Mouse (Mus musculus): ENCODE measurements around the gene Wnt10a.

The Wnt10a gene

DNA sequence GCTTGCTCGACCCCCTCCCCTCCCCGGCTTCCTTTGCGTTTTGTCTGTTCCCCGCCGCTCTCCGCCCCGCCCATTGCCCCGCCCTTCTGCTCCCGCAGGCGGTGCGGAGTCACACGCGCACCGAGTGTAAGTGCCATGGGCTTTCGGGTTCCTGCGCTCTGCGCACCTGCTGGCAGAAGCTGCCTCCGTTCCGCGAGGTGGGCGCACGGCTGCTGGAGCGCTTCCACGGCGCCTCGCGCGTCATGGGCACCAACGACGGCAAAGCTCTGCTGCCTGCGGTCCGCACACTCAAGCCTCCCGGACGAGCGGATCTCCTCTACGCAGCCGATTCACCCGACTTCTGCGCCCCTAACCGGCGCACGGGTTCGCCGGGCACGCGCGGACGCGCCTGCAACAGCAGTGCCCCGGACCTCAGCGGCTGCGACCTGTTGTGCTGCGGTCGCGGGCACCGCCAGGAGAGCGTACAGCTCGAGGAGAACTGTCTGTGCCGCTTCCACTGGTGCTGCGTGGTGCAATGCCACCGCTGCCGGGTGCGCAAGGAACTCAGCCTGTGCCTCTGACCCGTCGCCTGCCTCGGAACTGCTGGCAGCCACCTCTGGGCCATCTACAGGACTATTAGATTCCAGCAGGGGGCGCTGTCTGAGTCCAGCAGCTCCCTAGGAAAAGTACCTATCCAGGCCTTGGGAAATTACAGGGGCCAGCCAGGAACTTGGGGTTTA is 7.1 kb upstream of the Wnt10a start:
- DNase-seq (ENCODE audit: low spot score in 2 of 2) = no peak

DNA sequence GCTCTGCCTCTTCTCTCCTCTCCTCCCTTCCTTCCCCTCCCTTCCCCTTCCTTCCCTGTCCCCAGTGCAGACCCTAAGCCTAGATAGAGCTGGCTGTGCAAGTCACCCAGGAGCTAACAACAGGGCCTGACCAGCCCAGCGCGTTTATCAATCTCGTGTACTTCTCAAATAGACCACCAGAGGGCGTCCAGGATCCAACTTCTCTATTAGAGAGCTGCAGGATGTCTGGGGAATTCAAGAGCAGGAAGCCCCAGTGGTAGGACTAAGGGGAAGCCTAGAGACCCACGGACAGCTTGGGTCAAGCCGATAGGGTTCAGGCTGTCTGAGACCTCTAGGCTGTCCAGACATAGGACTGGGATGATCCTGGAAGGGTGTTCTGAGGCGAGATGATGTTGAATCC is 3.5 kb upstream of the Wnt10a start:
- peak; percentile 71 to 72 for DNase-seq (ENCODE audit: low spot score in 2 of 2)

DNA sequence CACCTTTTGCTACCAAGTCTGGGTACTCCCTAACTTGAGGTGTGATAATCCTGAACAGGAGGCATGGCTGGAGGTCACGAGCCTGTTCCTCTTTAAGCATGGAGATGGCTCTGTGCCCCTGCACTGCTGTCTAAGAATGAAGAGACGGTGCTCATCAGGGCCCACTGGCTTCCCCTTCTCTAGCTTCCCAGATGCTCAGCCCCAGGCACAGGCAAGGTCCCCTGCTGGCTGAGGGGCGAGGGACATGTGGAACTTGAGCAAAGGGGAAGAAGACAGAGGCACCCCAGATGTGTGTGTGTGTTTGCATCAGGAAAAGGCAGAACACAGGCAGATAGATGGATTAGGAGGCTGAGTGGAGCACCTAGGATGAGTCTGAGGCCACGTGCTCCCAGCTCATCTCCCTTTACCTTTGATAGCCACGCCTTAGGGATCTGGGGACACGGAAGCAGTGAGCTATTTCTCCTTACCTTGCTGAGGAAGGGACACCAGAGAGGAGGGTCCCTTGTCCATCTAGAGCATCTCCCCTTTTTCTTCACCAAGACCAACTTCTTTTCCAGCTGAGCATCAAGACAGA is 2.6 kb upstream of the Wnt10a start:
- DNase-seq (ENCODE audit: low spot score in 2 of 2) = no peak

DNA sequence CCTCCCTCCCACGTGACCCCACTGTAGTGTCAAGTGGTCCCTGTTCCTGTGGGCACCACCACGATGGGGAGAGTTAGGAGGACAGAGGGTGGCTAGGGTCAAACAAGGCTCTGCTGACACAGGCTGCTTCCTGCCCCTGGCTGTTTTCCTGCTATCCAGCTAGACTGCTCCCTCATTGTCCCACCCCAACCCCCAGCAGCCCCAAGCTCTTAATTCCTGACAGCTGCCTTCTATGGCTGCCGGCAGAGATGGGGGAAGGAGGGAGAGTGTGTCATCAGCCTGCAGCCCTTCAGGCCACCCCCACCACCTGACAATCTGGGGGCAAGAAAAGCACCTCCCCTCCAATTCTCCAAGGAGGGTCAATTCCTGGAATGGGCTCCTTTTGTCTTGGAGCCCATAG is 1.2 kb upstream of the Wnt10a start:
- DNase-seq (ENCODE audit: low spot score in 2 of 2) = no peak

DNA sequence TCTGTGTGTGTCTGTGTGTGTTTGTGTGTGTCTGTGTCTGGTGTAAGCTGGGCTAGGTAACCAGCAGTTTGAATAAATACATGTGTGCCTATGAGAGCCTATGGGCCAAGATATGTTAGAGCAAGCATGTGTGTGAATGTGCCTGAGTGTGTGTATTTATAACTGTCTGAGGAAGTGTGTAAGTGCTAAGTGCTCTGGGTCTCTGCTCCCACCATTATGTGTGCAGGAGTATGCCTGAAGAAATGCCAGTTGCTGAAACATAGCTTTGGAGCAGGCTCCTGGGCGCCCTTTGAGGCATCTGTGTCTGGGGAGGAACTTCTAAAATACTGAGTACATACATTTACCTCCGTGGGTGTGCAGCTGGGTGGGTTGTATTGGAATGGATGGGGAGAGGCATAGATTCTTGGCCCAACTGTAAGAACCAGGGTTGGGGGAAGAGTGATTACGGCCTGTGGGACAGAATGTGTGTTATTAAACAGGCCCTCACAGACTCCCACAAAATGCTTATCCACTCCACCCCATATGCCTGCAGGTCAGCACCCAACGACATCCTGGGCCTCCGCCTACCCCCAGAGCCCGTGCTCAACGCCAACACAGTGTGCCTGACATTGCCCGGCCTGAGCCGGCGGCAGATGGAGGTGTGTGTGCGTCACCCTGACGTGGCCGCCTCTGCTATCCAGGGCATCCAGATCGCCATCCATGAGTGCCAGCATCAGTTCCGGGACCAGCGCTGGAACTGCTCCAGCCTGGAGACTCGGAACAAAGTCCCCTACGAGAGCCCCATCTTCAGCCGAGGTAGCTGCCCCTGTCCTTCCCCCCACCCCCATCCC is 1.7 kb downstream of the Wnt10a start:
- peak in 1 of 2 experiments; percentile 31 for DNase-seq (ENCODE audit: low spot score in 2 of 2)

DNA sequence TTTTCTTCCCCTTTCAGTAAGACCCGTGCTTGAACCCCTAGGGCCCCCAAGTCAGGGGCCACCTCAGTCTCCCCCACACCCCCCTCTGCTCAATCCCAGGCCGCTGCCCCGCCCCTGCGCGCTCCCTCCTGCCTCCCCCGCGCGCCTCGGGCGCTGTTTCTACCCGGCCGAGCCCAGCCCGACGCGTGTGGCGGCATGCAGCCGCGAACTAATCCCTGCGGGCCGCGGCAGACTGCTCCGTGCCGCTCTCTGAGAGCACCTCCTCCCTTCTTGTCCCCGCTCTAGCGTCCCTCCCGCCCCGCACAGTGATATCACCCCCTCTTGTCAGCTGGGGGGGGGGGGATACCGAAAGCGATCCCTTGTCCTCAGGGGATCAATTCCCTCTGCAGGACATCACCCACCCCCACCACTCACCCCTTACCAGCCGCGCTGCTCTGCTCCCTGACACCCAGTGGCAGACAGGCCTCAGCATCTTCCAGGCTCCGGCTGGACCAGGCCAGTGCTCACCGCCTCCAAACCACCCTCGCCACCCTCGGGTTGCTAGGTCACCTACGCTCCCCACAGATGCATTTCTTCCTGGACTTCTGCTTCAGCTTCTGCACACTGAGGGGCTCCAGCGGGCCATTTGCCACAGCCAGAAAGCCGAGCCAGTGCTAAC is 3.3 kb downstream of the Wnt10a start:
- no peak for DNase-seq (ENCODE audit: low spot score in 2 of 2)

DNA sequence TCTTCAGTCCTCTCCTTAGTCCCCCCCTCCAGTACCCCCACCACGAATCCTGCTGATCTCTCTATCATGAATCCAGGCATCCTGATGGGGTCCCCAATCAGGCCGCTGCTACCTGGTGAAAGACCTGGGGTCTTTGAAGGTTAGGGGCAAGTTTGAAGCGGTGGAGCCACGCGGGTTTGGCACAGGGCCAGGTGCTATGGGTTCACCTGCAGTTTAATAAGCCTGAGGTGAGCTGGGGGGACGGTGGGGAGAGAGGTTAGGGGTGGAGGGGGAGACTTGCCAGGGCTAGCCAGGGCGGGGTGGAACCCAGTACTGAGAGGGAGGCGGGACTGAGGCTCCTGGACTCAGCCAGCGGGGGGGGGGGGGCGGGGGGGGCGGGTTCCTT is 3.8 kb downstream of the Wnt10a start:
- no peak for DNase-seq (ENCODE audit: low spot score in 2 of 2)

DNA sequence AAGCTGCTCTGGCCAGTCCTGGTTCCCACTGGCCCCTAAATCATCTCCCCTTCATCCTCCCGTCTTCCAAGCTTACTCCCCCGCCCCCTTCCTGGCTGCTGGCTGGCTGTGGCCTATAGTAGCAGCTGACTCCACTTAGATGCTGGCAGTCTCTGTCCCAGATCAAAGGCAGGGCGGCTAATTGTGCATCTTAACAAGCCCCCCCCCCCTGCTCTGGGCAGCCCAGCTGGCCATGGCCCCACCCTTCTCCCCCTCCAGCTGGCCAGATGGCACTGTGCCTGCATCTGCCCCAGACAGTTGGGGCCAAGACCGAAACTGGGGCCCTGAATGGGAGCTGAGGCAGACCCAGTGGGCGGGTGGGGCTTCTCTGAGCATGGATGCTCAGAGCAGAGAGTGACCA is 6.1 kb downstream of the Wnt10a start:
- DNase-seq (ENCODE audit: low spot score in 2 of 2) = no peak

DNA sequence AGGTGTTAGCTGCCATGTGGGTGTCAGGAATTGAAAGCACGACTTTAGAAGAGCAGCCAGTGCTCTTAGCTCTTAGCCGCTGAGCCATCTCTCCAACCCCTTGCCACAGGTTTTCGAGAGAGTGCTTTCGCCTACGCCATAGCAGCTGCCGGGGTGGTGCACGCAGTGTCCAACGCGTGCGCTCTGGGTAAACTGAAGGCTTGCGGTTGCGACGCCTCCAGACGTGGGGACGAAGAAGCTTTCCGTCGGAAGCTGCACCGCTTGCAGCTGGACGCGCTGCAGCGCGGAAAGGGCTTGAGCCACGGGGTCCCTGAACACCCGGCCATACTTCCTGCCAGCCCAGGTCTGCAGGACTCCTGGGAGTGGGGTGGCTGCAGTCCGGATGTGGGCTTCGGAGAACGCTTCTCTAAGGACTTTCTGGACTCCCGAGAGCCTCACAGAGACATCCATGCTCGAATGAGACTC is 9.1 kb downstream of the Wnt10a start:
- DNase-seq (ENCODE audit: low spot score in 2 of 2) = peak; percentile 60 to 66

DNA sequence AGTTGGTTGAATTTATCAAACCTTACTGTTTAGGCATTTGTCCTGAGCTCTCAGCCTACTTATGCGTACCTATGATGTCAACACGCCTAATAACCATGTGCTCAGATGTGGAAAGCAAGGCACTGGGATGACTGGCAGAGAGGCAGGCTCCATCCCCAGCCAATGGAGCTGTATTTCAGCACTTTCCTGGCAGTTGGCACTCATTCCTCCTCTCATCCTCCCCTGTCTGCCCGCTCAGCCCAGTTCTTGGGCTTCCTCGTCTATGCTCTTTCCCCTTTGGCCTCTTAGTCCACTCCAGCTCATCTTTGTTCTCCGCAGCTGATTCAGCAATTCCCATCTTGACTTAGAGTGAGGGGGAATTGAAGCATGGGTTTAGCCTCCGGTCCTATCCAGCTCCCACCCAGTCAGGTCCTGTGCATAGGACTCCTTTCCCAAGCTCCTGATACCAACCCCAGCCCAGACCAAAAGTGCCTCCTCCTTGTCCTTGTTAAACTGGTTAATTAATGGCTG is 10.4 kb downstream of the Wnt10a start:
- no peak for DNase-seq (ENCODE audit: low spot score in 2 of 2)

DNA sequence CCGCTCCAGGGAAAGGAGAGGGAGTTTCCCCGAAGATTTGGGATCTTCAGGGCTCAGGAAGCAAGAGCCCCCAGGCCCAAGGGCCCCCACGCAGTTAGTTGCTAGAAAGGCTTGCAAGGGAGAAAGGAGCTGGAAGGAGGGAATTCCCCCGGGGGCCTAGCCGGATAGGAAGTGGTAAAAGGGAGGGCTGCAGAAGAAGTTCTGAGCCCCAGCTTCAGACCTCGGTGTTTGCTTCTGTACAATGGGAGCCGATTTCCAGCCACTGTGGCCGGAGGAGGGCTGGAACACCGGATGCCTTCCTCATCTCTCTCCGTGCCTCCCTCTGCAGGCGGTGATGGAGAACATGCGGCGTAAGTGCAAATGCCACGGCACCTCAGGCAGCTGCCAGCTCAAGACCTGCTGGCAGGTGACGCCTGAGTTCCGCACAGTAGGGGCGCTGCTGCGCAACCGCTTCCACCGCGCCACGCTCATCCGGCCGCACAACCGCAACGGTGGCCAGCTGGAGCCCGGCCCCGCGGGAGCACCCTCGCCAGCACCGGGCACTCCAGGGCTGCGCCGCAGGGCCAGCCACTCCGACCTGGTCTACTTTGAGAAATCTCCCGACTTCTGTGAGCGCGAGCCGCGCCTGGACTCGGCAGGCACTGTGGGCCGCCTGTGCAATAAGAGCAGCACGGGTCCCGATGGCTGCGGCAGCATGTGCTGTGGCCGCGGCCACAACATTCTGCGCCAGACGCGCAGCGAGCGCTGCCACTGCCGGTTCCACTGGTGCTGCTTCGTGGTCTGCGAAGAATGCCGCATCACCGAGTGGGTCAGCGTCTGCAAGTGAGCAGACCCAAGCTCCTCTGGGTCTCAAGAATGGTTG is 11.7 kb downstream of the Wnt10a start:
- peak; percentile 57 to 60 for DNase-seq (ENCODE audit: low spot score in 2 of 2)

DNA sequence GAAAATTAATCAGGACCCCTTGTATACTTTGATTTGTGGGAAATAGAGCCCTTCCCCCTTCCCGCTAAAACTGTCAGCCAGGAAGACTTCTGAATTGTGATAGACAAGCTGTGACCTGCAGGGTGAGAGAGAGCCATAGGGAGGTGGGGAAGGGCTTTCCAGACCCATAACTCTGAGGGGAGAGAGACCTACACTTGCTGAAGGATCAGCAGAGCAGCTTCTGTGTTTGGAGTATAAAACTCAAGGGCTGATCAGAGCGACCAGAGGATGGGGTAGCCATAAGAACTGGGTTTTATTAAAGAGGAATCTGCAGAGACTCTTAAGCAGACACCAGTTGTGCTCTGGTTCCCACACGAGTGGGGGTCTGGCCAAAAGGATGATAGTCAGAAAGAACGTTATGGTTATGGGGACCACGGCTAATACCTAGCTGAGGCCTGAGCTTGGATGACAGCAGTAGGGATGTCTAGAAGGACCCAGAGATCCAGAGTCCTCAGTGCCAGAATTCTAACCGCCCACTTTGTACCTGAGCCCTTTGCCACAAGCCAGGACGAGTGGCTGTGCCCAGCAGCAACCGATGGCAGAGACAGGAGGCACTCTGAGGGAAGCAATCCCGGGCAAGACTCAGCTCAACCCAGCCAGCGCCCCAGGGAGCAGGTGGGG is 13.0 kb downstream of the Wnt10a start:
- no peak for DNase-seq (ENCODE audit: low spot score in 2 of 2)

DNA sequence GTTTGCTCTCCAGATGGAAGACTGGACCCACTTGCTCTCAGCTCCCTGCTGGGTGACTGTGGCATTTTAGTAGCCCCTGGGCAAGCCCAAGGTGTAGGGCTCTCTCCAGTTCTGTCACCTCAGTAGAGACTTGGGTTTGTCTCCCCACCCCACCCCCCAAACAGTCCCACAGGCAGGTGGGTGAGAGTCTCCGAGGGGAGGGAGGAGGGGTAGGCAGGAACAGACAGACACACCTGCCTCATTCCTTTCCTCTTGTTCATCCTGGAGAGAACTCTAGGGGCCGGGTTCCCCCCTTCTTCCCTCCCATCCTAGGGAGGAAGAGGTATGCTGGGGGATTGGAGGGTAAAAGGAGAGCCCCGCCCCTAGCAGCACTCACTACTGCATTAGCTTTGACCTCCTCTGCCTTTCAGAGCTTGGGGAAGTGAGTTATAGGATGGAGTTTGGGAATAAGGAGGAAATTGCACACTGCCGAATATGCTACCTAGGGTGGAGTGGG is 14.1 kb downstream of the Wnt10a start:
- DNase-seq (ENCODE audit: low spot score in 2 of 2) = no peak

DNA sequence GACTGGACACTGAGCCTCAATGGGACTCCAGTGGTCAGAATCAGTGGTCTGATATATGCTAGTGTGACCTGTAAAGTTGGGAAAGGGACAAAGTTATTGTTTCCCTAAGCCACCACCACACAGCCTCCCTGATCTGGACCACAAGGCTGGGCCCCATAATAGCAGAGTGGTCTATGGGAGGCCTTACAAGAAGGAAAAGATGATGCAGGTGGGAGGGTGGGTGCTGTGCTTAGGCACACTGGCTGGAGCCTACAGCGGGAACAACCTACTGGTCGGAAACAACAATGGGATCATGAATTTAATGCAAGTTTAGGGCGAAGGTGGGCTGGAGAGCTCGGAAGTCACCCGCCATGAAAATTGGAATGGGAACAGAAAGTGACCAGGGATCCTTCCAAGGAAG is 14.5 kb downstream of the Wnt10a start:
- no peak for DNase-seq (ENCODE audit: low spot score in 2 of 2)

DNA sequence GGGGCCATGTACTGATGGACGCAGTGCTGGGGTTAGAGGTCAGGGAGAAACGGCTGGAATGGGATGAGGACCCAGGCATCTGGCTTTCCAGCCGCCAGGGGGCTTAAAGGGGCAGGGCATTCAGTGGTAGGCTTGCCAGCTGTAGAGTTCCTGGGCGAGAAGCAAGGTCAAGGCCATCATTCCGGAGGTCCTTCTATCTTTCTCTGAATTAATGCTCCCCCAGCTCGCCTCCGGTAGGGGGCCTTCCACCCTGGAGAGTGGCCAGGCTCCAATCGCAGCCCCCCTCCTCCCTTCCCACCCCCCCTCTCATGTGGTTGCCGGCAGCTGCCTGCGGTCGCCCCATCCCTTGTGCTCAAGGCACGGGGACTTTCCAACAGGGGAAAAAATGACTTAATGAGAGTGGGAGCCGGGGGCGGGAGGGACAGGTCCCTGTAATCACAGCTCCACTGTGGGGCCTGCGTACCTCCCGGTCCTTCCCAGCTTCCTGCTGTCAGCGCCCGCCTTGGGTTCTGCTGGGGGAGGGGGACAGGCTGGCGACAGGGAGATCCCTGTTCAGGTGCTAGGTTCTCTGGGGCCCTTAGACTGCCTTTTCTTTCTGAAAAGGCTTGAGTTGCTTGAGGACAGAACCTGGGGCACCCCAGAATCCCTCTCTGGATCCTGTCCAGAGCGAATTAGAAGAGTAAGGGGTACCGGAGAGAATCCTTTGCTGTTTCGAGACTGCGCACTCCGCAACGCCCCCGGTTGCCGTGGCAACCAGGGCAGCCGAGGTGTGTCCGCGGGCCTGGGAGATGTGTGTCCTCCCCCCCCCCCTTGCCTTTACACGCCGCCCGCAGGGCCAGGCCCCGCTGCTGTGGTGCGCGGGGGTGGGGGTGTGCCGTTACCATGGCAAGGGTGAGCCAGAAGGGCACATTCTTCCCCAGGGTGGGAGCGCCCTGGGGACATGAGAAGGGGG is 15.3 kb downstream of the Wnt10a start:
- peak in 1 of 2 experiments; percentile 64 for DNase-seq (ENCODE audit: low spot score in 2 of 2)

DNA sequence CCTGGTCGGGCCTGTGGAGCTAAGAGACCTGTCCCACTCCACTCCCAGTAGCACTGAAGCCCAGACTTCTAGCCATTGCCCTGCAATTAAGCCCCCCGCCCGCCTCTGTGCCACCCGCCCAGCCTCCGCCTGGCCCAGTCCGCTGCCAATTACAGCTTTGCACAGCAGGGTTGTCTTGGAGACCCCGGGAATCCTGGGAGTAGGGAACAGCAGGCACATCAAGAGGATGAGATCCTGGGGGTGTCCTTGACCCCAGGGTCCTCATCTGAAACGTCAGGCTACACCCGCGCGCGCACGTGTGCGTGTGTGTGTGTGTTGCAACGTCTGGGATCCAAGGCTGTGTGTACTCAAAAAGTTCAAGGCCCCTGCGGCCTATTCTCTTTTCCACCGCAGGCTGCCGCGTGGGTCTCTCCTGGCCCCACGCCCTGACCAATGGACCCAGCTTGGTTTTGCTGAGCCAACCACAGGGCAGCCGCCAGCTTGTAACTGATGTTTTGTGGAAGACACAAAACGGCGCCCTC is 16.3 kb downstream of the Wnt10a start:
- no peak for DNase-seq (ENCODE audit: low spot score in 2 of 2)

DNA sequence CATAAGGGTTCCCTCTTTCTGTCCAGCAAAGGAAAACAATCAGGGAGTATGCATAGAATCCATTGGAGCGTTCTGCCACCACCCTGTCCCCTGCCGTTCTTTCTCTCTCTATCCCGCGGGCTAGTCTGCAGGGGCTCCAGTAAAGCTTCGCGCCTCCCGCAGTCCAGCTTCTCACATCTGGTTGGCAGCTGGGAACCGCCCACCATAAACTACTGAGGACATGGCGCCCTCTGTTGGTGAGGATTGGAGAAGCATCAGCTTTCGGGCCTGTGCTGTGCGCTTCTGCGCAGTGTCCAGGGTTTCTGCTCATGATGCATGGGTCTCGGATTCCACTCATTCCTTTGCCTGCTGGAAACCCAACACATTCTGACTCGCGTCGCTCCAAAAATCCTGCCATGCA is 16.8 kb downstream of the Wnt10a start:
- DNase-seq (ENCODE audit: low spot score in 2 of 2) = peak; percentile 81 to 89

DNA sequence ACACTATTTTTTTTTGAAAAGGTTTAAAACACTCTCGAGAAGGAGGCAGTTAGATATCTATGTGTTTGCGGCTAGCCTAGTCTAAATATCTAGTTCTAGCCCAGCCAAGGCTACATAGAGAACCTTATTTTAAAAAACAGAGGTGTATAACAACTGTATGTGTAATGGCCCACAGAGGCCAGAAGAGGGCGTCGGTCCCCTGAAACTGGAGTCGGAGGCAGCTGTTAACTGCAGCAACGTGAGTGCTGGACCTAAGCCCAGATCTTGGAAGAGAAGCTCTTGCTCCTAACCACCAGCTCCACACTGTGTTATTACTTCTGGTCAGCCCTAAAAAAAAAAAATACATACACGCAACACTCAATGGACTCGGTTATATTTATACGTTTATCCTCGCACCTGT is 17.7 kb downstream of the Wnt10a start:
- no peak for DNase-seq (ENCODE audit: low spot score in 2 of 2)
